Mouse (Mus musculus) C2C12 (cell line): ENCODE measurements around the gene Atp8a2.

Experiments used
- CEBPB ChIP-seq: IDR thresholded peaks from one replicate; pipeline ENCODE4 v1.6.1; 2011; ENCODE audit warnings: low read depth, mild to moderate bottlenecking, control low read depth, moderate library complexity
- CTCF ChIP-seq: IDR thresholded peaks from one replicate; pipeline ENCODE4 v1.5.1; 2011; ENCODE audit not compliant: control insufficient read depth, insufficient read depth, insufficient read length
- FOSL1 ChIP-seq: IDR thresholded peaks from one replicate; pipeline ENCODE4 v1.8.0; 2011; ENCODE audit warnings: mild to moderate bottlenecking, low read length; ENCODE audit not compliant: poor library complexity, insufficient read depth, severe bottlenecking
- MAX ChIP-seq: IDR thresholded peaks from one replicate; pipeline ENCODE4 v1.6.1; 2011; ENCODE audit warnings: mild to moderate bottlenecking, control low read depth
- MYOD1 ChIP-seq: IDR thresholded peaks from one replicate; pipeline ENCODE4 v1.6.1; 2011; ENCODE audit warnings: low read depth; ENCODE audit not compliant: control insufficient read depth, insufficient read length
- MYOG ChIP-seq: IDR thresholded peaks from one replicate; pipeline ENCODE4 v1.6.1; 2011; ENCODE audit not compliant: control insufficient read depth, insufficient read length; ENCODE audit errors: extremely low read depth
- USF1 ChIP-seq: IDR thresholded peaks from one replicate; pipeline ENCODE4 v1.6.1; 2011; ENCODE audit warnings: low read depth, mild to moderate bottlenecking, control low read depth, moderate library complexity

DNA sequence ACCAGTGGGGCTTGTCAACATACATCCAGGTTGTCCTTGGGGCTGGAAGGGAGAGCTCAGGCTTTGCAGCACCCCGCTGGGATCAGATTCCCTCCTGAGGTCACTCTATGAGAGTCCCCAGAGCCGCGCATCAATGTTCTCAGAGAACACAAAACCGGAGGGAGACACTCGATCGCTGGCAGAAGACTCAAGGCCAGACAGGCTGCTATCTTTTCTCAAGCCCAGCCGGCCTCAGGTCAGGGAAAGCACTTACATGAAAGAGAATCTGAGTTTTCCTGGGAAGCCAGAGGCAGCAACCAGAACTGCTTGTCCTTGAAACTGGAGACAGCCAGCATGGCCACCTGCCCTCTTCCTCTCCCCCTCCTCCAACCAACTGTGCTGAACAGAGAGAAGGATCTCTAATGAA is 519.4 kb downstream of the Atp8a2 start:
- no peak for TF ChIP-seq CTCF
- no peak for TF ChIP-seq MAX
- no peak for TF ChIP-seq MYOG
- TF ChIP-seq FOSL1: no peak
- TF ChIP-seq USF1: no peak
- TF ChIP-seq CEBPB: no peak
- TF ChIP-seq MYOD1: no peak
